Mouse (Mus musculus) heart, embryonic 11.5 days (tissue): Measurements from ENCODE around the gene Ppp1r12b. TPM values are rescaled to one million over a fixed set of nuclear protein-coding genes. Genes with fewer than 3 reads are reported as not detected.

Source experiments
- ATAC-seq: fragments of 200-750 bp; cut with Nextera tagmentation; replicated peaks from 2 replicates; pipeline ENCODE4 v1.8.0; 2017; ENCODE audit warnings: moderate library complexity; ENCODE audit not compliant: insufficient number of reproducible peaks, low FRiP score, low TSS enrichment
- H3K27ac ChIP-seq: fragments of 300-500 bp; sonication (generic); 2 replicates; pipeline ENCODE4 v1.5.1; 2014; ENCODE audit warnings: mild to moderate bottlenecking, low read depth, low read length
- H3K27me3 ChIP-seq: fragments of 300-500 bp; sonication (generic); 2 replicates; pipeline ENCODE4 v1.6.1; 2014; ENCODE audit warnings: mild to moderate bottlenecking, low read length, mixed read lengths; ENCODE audit not compliant: control insufficient read depth, insufficient read depth
- H3K36me3 ChIP-seq: fragments of 300-500 bp; sonication (generic); 2 replicates; pipeline ENCODE4 v1.6.1; 2014; ENCODE audit warnings: mild to moderate bottlenecking, low read length, moderate library complexity, mixed read lengths; ENCODE audit not compliant: control insufficient read depth, insufficient read depth
- H3K4me1 ChIP-seq: fragments of 300-500 bp; sonication (generic); 2 replicates; pipeline ENCODE4 v1.6.1; 2014; ENCODE audit warnings: low read length; ENCODE audit not compliant: control insufficient read depth, insufficient read depth
- H3K4me2 ChIP-seq: fragments of 300-500 bp; sonication (generic); 2 replicates; pipeline ENCODE4 v1.6.1; 2014; ENCODE audit warnings: mild to moderate bottlenecking, moderate library complexity
- H3K4me3 ChIP-seq: fragments of 300-500 bp; sonication (generic); 2 replicates; pipeline ENCODE4 v1.5.1; 2014; ENCODE audit warnings: low read depth, low read length
- H3K9ac ChIP-seq: fragments of 300-500 bp; sonication (generic); 2 replicates; pipeline ENCODE4 v1.6.1; 2014; ENCODE audit warnings: mild to moderate bottlenecking, low read depth, low read length, moderate library complexity
- H3K9me3 ChIP-seq: fragments of 300-500 bp; sonication (generic); replicated peaks from 2 replicates; pipeline ENCODE4 v1.6.1; 2016; ENCODE audit warnings: low read length; ENCODE audit not compliant: control insufficient read depth
- WGBS: fragments of 180-500 bp; shearing (Covaris S2); extraction: QIAGEN DNeasy Blood & Tissue Kit; methylation state at CpG from one replicate; pipeline ENCODE4 v1.1.7; 2014; ENCODE audit not compliant: insufficient replicate concordance; 5-methylcytosine and 5-hydroxymethylcytosine counted together
- polyA plus RNA-seq: library from polyadenylated mRNA; unstranded; fragments of >200 nt; fragmentation: Nextera tagmentation; extraction: Ambion mirVana; gene quantifications from 2 replicates; pipeline ENCODE4 v1.2.1, GENCODE M21; 2014

The Ppp1r12b gene
- polyA plus RNA-seq, 1 experiment from 2014 or later = 26.7 TPM

DNA sequence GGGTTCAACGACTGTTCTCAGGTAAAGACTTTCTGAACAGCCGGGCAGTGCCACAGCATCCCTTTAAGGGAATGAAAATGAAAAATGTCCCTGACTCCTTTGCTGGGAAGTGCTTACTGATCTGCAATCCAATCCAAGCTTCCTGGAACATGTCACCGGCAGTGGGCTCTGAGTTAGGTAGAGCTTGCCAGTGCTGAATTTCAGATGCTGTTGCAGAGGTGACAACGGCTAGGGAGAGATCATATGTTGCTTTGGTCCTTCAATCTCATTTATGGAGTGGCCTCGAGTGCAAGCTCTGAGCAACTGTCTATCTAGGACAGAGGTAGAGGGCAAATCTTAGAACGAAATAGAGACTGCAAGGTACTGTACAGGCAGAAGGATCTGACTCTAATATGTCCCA, 36.7 kb downstream of the Ppp1r12b start:
- ATAC-seq = no peak
- WGBS = 71% methylated on average over 6 of the region's 6 CpGs
- no peaks in the 10 kb centered on the region for H3K9me3 ChIP-seq
- H3K9ac ChIP-seq = no peak overlapping the region
- no peak overlapping the region for H3K4me2 ChIP-seq
- H3K36me3 ChIP-seq = no peaks in the 10 kb centered on the region
- H3K27ac ChIP-seq = no peak overlapping the region
- H3K4me1 ChIP-seq = peaks cover 12% of the 10 kb centered on the region
- H3K4me3 ChIP-seq = no peak overlapping the region
- no peaks in the 10 kb centered on the region for H3K27me3 ChIP-seq

DNA sequence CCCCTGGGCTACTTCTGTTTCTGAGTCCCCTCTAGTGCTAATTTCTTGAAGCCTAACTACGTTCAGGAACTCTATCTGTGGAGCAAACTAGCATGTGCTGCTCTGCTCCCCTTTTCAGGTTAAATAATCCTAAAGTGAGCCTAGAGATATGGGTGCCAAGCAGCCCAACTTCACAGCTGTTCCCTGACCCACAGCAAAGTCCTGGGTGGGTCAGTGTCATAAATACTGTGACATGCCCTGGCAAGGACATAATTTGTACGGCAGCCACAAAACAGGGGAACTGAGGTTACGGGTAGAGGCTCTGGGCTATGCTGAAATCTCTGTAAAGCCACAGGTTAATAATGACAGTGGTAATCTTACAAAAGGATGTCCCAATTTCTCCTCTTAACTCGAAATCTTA, 40.3 kb downstream of the Ppp1r12b start:
- Histone ChIP-seq H3K9ac (no peak overlapping the region), H3K9me3 (no peaks in the 10 kb centered on the region), H3K4me1 (peaks cover 14% of the 10 kb centered on the region), H3K4me3 (no peak overlapping the region), H3K27me3 (no peaks in the 10 kb centered on the region), H3K36me3 (no peaks in the 10 kb centered on the region), H3K4me2 (no peak overlapping the region), H3K27ac (peak overlapping the region; percentile 73; the same call in 1 of the 2 replicates)
- no peak for ATAC-seq
- 76% methylated on average over 4 of the region's 4 CpGs for WGBS

DNA sequence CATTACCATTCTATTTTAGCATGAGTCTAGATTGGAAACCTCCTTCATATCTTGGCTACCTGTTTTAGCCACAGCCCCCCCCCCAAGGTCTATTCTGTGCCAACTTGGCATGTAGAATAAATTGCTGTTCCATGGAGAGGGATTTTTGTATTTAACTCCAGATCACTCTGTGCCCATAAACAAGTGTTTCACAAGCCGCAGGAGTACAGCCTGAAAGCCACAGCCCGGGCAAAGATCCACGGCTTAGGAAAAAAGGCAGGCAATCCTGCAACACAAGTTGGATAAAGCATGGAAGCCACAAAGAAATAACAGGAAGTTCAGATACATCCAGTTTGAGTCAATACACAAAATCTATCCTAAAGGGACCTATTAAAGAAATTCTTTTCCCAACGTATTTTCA, 42.2 kb downstream of the Ppp1r12b start:
- Histone ChIP-seq H3K4me2 (no peak overlapping the region), H3K9me3 (no peaks in the 10 kb centered on the region), H3K9ac (no peak overlapping the region), H3K4me3 (no peak overlapping the region), H3K27ac (no peak overlapping the region), H3K36me3 (no peaks in the 10 kb centered on the region), H3K4me1 (peaks cover 18% of the 10 kb centered on the region), H3K27me3 (no peaks in the 10 kb centered on the region)
- WGBS = 85% methylated on average over 4 of the region's 4 CpGs
- ATAC-seq = no peak

- 60% methylated on average over 4 of the region's 4 CpGs for WGBS
- H3K4me2 ChIP-seq = no peak overlapping the region
- no peaks in the 10 kb centered on the region for H3K36me3 ChIP-seq
- no peak for ATAC-seq
- peak overlapping the region; percentile 71 for H3K27ac ChIP-seq
- no peak overlapping the region for H3K9ac ChIP-seq
- no peaks in the 10 kb centered on the region for H3K9me3 ChIP-seq
- peaks cover 18% of the 10 kb centered on the region for H3K4me1 ChIP-seq
- H3K4me3 ChIP-seq = no peak overlapping the region
- no peaks in the 10 kb centered on the region for H3K27me3 ChIP-seq
Observed at GRCm38 (mm10) chr1:134911892-134912291, 43.9 kb downstream of the Ppp1r12b start.

GRCm38 (mm10) chr1:134910037-134910436, 45.7 kb downstream of the Ppp1r12b start:
- no peak overlapping the region for H3K4me3 ChIP-seq
- H3K27me3 ChIP-seq = no peaks in the 10 kb centered on the region
- no peaks in the 10 kb centered on the region for H3K36me3 ChIP-seq
- H3K4me1 ChIP-seq = peaks cover 16% of the 10 kb centered on the region
- H3K9me3 ChIP-seq = no peaks in the 10 kb centered on the region
- peak overlapping the region; percentile 37 for H3K4me2 ChIP-seq
- peak overlapping the region; percentile 67 for H3K27ac ChIP-seq
- no peak overlapping the region for H3K9ac ChIP-seq
- ATAC-seq = peak; percentile 65
- 22% methylated on average over 3 of the region's 3 CpGs for WGBS

- H3K4me3 ChIP-seq = no peak overlapping the region
- peak overlapping the region; percentile 67 for H3K27ac ChIP-seq
- no peak overlapping the region for H3K9ac ChIP-seq
- peaks cover 11% of the 10 kb centered on the region; the same call in 1 of the 2 replicates for H3K4me1 ChIP-seq
- no peaks in the 10 kb centered on the region for H3K27me3 ChIP-seq
- no peaks in the 10 kb centered on the region for H3K36me3 ChIP-seq
- ATAC-seq = peak; percentile 57; the same call in 1 of the 2 replicates
- WGBS = 54% methylated on average over 9 of the region's 9 CpGs
- 0 out of 2 replicates have a peak overlapping the region, but pooled peaks have one; percentile 20 for H3K4me2 ChIP-seq
- no peaks in the 10 kb centered on the region for H3K9me3 ChIP-seq
Observed at GRCm38 (mm10) chr1:134909442-134909841, 46.3 kb downstream of the Ppp1r12b start.

- H3K4me2 ChIP-seq = no peak overlapping the region
- H3K36me3 ChIP-seq = no peaks in the 10 kb centered on the region
- peaks cover 11% of the 10 kb centered on the region for H3K4me1 ChIP-seq
- H3K9me3 ChIP-seq = no peaks in the 10 kb centered on the region
- no peaks in the 10 kb centered on the region for H3K27me3 ChIP-seq
- no peak for ATAC-seq
- no peak overlapping the region for H3K4me3 ChIP-seq
- WGBS = 27% methylated on average over 3 of the region's 3 CpGs
- H3K27ac ChIP-seq = peak overlapping the region; percentile 25; the same call in 1 of the 2 replicates
- no peak overlapping the region for H3K9ac ChIP-seq
Observed at GRCm38 (mm10) chr1:134902051-134902619, 53.6 kb downstream of the Ppp1r12b start.

DNA sequence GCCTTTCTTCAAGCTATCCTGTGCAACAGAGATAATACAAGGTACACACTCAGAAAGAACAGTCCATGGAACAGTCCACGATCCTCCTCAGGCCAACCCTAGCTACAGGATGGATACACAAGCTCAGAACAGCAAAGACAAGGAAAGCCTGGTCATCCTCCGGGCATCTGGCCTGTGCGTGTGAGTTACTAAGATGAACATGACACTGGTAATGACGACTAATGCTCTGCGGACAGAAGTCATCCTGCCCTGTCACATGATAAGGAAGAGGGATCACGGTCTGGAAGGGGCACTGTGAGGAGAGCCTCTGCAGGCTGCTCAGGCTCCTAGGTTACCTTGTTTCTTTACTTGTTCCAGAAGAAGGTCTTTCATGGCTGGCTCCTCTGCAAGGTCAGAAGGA, 59.7 kb downstream of the Ppp1r12b start:
- Histone ChIP-seq H3K9ac (no peak overlapping the region), H3K4me3 (no peak overlapping the region), H3K27me3 (no peaks in the 10 kb centered on the region), H3K36me3 (0 out of 2 replicates have a peak, but pooled peaks cover 2% of the 10 kb centered on the region), H3K27ac (no peak overlapping the region), H3K9me3 (no peaks in the 10 kb centered on the region), H3K4me1 (no peaks in the 10 kb centered on the region), H3K4me2 (no peak overlapping the region)
- ATAC-seq = no peak
- WGBS = 81% methylated on average over 6 of the region's 6 CpGs

GRCm38 (mm10) chr1:134894803-134895202, 60.9 kb downstream of the Ppp1r12b start:
- 0 out of 2 replicates have a peak, but pooled peaks cover 2% of the 10 kb centered on the region for H3K36me3 ChIP-seq
- H3K9me3 ChIP-seq = no peaks in the 10 kb centered on the region

More at GRCm38 (mm10) chr1:134894803-134895202, 60.9 kb downstream of the Ppp1r12b start:
- H3K4me2 ChIP-seq = no peak overlapping the region
- no peaks in the 10 kb centered on the region for H3K27me3 ChIP-seq
- H3K4me3 ChIP-seq = no peak overlapping the region
- H3K4me1 ChIP-seq = no peaks in the 10 kb centered on the region
- no peak overlapping the region for H3K27ac ChIP-seq
- ATAC-seq = no peak
- H3K9ac ChIP-seq = no peak overlapping the region
- WGBS = 77% methylated on average over 3 of the region's 3 CpGs
